Mouse (Mus musculus) spleen, adult 18-20 months (tissue): Measurements from ENCODE around the gene Spon1.

Experiments used
- DNase-seq, 2 experiments: peaks; one replicate each; pipeline ENCODE4 v3.0.0; 2022; ENCODE audit warnings: mixed read lengths in 2 of 2

Spon1 gene

DNA sequence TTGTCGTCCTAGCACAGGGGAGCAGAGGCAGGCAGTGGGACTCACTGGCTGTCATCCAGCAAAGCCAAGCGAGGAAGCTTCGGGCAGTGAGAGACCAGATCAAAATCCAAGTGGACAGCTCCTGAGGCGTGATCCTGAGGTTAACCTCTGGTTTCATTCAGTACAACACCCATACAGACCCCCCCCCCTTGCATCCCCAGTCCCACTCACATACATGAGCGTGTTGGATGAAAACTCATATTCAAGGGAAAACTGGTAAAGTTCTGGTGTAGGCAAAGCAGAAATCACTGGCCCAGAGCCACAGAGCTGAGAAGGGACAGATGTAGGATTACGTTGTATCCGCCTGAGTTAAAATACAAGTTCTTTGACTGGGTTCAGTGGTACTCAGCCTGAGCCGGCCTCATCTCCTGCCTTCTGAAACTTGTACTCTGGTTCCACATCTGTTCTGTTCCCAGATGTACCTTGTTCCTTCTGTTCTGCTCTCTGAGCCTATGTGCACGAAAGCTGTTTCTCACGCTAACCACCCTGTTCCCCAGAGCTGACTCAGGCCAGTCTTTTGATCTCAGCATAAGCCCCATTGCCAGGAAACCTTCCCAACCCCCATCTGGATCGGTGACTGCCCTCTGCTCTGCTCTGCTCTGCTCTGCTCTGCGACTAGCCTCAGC, 143.5 kb downstream of the Spon1 start:
- no peak for DNase-seq

- no peak for DNase-seq
These were observed 145.1 kb downstream of the Spon1 start for GRCm38 (mm10) chr7:113910856-113911255.

DNA sequence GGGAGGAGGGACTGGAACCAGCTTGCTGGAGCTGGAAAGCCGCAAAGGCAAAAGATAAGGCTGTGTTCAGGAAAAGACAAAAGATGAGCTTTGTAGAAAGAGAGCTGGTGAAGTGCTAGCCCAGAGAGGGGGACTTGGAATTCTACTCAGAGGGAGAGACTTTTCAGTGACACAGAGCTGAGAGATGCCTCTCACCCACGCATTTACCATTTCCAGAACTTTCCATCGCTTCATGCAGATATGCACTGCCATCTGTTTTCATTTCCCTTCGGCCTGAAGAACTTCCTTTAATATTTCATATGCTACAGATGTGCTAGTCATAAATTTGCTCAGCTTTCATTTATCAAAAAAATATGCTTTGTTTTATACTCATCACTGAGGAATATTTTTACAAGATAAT, 150.1 kb downstream of the Spon1 start:
- DNase-seq: no peak

DNA sequence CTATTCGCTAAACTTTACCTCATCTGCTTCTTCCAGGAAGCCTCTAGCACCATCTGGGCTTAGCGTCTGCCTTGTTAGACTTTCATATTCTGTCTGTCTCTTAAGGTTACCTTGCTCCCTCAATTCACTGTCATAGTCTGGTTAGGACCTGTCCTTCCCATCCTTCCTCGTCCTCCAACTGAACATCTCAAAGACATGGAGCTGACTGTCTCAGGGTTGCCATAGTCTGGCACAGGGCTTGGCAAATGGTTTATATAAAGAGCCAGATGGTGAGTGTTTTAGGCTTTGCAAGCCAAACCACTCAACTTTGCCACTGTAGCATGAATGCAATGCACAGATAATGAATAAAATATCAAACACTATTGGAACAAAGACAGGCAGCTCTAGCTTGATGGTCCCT, 153.1 kb downstream of the Spon1 start:
- no peak for DNase-seq

DNA sequence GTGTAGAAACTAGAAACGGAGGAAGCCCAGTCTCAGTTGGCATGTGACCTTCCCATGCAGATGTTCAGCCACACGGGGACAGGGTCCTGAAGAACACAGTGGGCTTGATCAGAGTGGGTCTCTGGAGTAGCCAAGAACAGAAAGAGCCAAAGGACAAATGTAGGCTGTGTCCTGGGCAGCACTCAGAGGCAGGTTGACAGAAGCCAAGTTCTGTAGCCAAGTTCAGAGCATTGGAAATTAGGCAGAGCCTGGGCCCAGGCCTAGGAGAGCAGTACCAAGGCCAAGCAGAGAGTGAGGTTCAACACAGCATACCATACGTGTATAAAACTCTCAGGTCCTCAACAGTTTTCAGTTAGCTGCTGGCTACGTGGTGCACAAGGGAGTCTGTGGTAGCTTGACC, 153.7 kb downstream of the Spon1 start:
- no peak for DNase-seq

- DNase-seq: no peak
These were observed 154.3 kb downstream of the Spon1 start for GRCm38 (mm10) chr7:113920056-113920455.

DNA sequence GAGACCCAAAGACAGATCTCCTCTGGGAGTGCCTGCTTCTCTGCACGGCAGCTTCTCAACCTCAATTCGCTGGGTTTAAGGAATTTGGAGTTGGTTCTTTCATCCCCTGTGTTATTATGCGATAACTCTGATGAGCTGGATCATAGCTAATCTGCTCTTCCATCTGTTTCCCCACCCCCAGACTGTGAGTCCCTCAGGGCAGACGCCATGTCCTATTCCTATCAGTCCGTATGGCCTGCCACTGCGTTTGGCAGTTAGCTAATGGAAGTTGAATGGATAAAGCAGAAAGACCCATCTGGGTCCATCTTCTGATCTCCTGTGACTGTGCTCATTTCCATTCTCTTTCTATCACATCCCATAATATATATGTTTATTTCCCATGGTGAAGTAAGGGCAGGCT, 158.8 kb downstream of the Spon1 start:
- DNase-seq: no peak

DNA sequence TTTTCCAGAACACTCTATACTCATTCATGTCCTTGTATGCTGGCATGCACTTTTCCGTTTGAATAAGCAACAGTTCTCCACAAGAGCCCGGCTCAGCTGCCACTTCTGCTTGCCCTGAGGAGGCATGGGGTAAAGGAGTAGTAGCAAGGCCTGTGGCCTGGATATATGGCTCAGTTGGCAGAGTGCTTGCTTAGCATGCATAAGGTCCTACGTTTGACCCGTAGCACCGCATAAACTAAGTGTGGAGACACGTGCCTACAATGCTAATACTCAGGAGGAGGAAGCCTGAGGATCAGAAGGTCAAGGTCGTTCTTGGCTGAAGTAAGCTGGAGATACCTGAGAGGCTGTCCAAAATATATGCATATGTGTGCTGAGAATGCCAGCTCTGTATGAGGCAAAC, 185.1 kb downstream of the Spon1 start:
- DNase-seq: no peak

DNA sequence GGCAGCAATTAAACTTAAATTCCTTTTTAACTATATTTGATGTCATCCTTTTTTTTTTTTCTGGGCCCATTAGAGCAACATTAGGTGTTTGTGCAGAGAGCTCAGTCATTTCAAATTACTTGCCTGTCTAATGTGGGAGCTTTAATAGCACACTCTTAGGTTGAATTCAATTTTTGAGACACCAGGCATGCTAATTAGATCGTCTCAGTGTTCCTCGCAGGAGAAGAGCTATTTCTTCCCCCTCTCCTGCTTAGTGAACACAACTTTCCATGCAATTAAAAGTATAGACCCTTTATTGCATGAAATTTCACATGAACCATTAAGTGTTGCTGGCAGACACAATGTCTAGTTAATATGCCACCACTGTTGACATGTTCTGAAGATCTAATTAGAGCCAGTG, 189.6 kb downstream of the Spon1 start:
- no peak for DNase-seq

DNA sequence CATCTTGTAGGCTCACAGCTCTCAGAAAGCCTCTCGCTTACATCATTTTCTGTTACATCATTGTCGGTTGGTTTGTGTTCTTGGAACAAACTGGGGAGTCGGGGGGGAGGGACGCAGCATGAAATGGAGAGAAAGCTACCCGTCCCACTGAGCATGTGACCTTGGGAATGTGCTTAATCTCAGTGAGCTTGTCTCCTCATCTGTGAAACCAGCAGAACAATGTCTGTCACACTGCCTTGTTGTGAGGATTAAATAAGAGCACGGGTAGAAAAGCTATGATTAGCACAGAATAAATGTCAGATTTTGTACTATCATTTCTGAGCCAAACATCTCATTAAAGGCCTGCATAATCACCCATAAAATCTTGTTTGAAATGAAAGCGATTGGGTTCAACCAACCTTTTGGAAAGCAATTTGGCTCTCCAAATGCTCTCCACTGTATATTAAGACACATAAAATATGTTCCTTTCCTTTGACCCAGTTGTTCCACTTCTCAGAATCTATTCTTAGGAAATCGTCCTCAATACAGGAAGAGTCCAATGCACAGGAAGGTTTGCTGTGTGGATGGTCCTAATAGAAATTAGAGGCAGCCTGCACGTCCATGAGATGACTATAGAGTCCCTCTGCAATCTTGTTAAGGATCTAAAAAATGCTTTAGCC, 195.2 kb downstream of the Spon1 start:
- DNase-seq: no peak

DNA sequence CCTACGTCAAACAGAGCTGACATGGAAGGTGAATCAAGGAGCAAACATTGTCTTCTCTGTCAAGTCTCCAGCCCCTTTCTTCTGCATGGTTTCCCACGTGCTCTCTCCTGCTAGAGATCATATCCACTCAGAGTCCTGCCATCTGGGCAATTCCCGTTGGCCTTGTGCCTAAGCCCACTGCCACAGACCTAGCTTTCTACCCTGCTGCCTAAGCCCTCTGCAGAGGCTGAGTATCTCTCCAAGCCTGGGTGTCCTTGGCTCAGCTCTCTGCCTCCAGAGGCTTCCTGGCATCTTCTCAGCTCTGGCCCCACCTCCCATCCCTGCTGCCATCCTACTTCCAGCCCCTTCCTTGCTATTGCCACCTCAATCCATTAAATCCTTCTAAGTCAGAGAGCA, 195.7 kb downstream of the Spon1 start:
- no peak for DNase-seq

DNA sequence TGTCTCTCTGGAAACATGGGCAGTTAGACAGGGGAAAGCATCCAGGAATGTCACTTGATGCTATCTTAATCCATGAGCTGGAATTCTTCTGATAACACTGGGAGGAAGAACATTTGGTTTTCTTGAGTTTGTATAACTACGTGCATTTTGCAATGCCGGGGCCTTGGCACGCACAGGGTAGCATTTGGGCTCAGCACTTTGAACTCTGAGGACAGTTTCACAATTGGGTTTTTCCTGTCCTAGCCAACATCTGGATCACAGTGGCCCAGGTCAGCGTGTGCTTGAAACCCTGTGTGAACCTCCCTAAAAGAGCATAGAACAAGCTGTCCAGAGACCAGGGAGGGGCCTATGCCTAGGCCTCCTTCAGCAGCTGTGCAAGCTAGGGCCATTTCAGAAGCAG, 196.3 kb downstream of the Spon1 start:
- no peak for DNase-seq

DNA sequence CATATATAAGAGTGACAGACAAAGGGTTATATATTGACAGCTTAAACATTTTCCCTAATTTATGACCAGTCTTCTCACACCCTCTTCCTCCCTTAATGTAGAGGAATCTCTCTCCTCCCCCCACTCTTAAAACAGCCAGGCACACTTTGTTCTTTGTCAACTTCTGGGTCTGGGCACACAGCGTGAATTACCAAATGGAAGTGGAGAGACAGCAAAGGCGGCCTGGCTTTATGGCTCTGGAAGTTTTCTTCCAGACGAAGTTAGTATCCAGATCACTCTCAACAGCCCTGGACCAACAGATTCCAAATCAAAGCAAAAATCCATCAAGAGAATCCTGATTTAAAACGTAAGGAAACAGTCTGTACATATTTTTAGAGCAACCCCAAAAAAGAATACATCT, 198.0 kb downstream of the Spon1 start:
- no peak for DNase-seq

DNA sequence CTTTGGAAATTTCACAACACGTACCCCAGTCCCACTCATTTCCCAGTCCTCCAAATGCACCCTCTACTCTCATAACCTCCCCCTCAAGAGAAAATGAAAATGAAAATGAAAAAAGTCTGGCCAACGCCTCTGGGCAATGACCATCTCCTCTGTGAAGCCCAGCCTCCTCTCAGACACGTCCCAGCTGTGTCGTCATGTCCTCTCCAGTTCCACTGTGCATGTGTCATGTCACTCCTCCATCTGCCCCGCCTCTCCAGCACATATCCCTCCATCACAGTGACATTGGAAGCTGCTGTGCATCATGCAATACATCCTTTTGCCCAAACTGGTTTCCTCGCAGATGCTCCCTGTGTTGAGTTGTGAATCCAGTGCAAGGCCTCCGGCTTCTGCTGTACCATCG, 199.8 kb downstream of the Spon1 start:
- DNase-seq: no peak

GRCm38 (mm10) chr7:113969182-113969581, 203.4 kb downstream of the Spon1 start:
- no peak for DNase-seq

GRCm38 (mm10) chr7:113972536-113972935, 206.7 kb downstream of the Spon1 start:
- no peak for DNase-seq

- no peak for DNase-seq
These were observed 220.8 kb downstream of the Spon1 start for GRCm38 (mm10) chr7:113986406-113987134.

- no peak for DNase-seq
These were observed 222.4 kb downstream of the Spon1 start for GRCm38 (mm10) chr7:113988156-113988555.

- DNase-seq: no peak
These were observed 232.0 kb downstream of the Spon1 start for GRCm38 (mm10) chr7:113997675-113998354.

DNA sequence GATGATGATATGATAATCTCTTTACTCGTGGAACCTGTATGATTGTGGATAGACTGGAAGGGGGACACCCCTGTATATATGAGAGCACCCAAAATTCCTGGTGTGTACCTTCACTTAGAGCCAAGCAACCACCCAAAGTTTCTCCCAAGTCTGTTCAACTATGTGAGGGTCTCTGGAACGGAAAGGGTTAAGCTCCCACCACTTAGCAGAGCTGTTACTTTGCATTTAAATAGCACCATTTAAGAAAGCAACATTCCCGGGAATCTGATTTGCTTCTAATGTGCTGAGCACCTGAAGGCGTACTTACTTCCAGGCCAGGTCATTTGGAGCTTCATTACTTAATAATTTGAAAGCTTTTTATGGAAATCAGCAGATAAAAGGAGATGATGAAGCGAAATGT, 238.4 kb downstream of the Spon1 start:
- DNase-seq: no peak

DNA sequence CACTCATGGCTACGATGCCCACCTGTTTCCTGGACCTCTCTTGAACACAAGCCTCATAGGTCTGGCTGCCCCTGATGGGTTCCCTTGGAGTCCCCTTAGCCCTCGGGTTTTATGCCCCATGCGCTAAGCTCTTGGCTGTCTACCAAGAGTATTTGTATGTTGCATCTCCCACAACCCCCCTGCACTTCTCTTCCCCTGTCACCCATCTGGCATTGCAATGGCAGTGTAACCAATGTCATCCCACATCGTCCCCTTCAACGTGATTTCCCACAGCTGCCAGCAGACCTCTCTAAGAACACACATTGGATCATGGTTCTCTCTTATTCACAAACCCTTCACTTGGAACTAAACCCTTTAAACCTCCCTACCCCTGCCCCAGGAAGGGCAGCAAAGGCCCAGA, 239.7 kb downstream of the Spon1 start:
- DNase-seq: no peak

DNA sequence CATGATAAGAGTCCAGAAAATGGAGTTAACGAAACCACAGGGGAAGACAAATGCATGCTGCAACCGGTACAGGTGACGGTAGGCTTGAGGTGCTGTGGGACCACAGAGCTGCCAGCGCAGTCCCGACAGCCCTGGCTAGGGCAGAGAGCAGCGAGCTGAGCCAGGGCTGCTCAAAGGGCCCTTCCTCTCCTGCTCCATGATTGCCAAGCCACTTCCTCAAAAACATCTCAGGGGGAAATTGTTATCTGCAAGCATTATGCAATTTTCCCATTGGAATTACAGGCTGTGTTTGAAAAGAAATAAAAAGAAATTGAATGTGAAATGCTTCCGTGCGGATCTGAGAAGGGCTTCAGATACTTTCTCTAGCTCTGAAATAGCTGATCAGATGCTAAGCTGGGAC, 240.7 kb downstream of the Spon1 start:
- no peak for DNase-seq

DNA sequence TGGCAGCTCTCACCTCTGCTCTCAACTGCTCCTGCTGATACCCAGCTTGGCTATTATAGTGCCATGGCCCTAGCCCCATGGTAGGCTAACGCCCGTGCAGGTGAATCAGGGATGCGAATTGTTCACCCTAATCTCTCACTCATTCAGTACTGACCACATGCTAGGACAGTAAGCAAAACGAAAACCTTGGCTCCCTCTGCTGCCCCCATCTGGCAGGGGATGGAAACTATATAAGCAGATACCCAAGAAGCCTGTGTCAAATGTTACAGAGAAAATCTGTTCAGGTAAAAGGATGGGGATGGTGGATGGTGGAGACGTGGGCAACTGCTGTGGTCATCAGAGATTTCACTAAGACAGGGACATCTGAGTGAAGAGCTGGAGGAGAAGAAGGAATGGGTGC, 241.8 kb downstream of the Spon1 start:
- DNase-seq: peak in 1 of 2 experiments; percentile 22
